Mouse (Mus musculus) left cerebral cortex, postnatal 10 days (tissue): ENCODE measurements around the gene Serping1. TPM values are rescaled to one million over a fixed set of nuclear protein-coding genes. Genes with fewer than 3 reads are reported as not detected.
"Not testable (repeated sequence)": the region's sequence is repeated elsewhere in the genome, so short reads cannot be mapped to it uniquely, and the experiment has no call there.

ENCODE experiments used
- DNase-seq, 2 experiments: peaks; one replicate each; pipeline ENCODE4 v3.0.0; 2021 to 2022; ENCODE audit warnings: low spot score in 2 of 2, mixed read lengths in 1 of 2; ENCODE audit errors: extremely low spot score in 1 of 2
- intact Hi-C: fragments of 180-260 bp; cut with DNase I; formaldehyde crosslinking; loops from one replicate; pipeline ENCODE4 v1.15.1; 2025
- total RNA-seq, 2 experiments: library from RNA; stranded (reverse); gene quantifications; 2 replicates each; pipeline ENCODE4 v1.2.3; 2021

The Serping1 gene
- total RNA-seq, 2 experiments from 2014 or later = 4.7 to 6.9 TPM

DNA sequence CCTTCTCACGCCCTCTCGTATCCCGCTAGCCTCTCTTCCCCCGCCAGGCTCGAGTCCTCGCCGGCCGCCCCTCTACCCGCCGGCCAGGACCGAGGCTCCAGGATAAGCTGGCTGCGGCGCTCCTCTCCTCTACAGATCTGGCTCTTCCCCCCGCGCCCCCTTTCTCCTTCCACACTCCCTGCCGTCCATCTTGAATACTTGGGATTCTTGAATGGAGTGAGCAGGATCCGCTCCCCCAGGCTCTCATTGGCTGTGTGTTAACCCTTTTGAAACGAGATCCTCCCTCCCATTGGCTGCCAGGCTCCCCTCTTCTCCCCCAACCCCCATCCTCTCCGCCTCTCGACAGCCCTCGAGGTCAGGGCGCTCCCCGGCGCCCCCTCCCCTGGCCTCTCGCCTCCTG is 31.7 kb downstream of the Serping1 start, which contains the start of gene Gm19426:
Gm19426 (minus strand) TSS at position 95 of the 400 bp plus-strand sequence.
- intact Hi-C loops = loop anchor here (5.0 kb wide), 1 partner anchor 54 kb away; the partner anchor contains the start of gene Ube2l6
- DNase-seq = peak; percentile 86 to 89

GRCm38 (mm10) chr2:84742451-84743283 is 32.6 kb downstream of the Serping1 start:
- intact Hi-C loops = loop anchor here (5.0 kb wide), 1 partner anchor 55 kb away; the partner anchor contains the start of gene Ube2l6
- peak in 1 of 2 experiments; percentile 74 for DNase-seq

DNA sequence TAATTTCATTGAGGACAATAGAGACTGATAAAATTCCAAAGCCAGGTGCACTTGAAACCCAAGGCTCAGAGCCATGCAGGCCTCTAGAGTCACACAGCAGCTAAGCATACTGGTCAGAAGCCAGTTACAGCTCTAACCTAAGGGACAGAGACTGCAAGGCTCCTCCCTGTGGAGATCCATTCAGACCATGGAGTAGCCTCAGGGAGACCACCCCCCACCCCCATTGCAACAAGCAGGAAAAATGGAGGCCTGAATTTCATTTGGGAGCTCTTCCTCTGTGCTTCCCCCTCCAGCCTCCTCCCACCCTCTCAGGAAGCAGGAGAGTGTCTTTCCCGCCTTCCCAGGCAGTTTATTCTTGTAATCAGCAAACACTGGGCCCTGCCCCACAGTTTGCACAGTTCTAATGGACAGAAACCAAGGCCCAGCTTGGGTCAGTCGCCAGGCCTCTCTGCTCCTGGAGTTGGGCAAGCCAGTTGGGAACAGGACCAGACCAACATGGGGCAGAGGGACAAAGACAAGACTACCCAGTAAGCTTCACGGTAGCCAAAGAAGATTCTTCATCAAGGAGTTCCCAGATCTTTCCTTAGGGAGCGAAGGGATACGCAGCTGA is 33.3 kb downstream of the Serping1 start:
- intact Hi-C loops = loop anchor here (5.0 kb wide), 1 partner anchor 55 kb away; the partner anchor contains the start of gene Ube2l6
- DNase-seq = no peak

- no peak for DNase-seq
- intact Hi-C loops = loop anchor here (5.0 kb wide), 1 partner anchor 57 kb away; the partner anchor contains the start of gene Ube2l6
Measured at GRCm38 (mm10) chr2:84740608-84741333, 34.5 kb downstream of the Serping1 start.

DNA sequence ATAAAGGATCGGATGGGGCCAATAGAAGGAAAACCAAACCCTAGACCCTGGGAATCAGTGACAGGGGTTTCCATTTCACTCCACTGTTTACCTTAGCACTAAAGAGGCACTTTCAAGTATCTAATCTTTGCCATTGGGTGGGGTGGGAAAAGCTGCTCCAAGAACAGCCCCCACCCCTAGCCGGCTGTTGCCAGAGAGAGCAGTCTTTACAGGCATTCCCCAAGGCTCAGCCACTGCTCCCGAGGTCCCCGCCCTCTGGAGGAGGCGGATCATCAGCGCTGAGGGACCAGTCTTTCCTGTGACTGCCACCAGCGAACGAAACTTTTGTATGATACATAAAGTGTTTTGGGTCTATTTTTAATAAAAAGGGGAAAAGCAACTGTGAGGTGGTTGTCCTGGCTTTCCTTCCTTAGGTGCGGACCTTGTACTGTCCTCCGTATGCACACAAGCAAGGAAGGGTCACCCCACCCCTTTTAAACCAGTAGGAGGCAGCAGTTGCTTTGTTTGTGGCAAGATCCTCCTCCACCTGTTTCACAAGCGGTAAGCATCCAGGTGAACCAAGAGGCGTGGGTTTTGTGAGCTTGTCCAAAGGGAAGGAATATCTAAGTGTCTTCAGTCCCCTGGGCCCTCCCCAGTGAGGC is 36.9 kb downstream of the Serping1 start:
- DNase-seq = peak in 1 of 2 experiments; percentile 41
- intact Hi-C loops = loop anchor here (10.0 kb wide), 1 partner anchor 306 kb away; the partner anchor contains the start of gene Tnks1bp1

GRCm38 (mm10) chr2:84737451-84737925 is 37.8 kb downstream of the Serping1 start:
- peak in 1 of 2 experiments; percentile 36 for DNase-seq
- intact Hi-C loops = loop anchor here (10.0 kb wide), 1 partner anchor 307 kb away; the partner anchor contains the start of gene Tnks1bp1

DNA sequence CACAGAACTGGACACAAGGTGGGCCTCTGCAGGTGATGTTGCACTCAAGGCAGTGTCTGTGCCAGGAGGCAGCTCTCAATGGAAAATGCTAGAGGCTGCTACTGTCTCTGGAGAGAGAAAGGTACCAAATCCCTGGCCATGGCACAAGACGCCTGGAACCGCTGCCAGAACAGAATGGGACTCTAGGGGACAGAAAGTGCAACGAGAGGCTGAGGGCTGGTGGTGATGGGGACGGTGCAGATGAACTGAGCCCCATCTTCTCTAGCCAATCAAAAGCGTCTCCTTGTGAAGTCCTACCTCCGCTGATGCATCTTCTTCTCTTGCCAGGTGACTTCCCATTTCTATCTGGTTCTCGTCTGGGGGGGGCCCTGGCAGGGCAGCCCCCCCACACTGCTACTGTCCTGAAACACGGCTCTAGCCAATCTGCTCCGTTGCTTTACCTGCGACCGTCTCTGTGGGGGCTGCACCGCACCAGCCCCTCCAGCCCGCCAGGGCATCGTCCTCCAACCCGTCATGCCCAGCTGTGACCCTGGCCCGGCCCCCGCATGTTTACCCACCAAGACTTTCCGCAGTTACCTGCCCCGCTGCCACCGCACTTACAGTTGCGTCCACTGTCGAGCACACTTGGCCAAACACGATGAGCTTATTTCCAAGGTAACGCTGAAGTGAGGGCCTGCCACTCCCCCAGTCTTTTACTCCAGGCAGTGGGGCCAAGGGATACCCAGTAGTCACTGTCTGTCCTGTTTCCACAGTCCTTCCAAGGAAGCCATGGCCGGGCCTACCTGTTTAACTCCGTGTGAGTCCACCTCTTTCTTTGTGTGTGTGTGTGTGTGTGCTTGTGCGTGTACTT is 38.7 kb downstream of the Serping1 start:
- intact Hi-C loops = loop anchor here (10.0 kb wide), 1 partner anchor 308 kb away; the partner anchor contains the start of gene Tnks1bp1
- no peak for DNase-seq

DNA sequence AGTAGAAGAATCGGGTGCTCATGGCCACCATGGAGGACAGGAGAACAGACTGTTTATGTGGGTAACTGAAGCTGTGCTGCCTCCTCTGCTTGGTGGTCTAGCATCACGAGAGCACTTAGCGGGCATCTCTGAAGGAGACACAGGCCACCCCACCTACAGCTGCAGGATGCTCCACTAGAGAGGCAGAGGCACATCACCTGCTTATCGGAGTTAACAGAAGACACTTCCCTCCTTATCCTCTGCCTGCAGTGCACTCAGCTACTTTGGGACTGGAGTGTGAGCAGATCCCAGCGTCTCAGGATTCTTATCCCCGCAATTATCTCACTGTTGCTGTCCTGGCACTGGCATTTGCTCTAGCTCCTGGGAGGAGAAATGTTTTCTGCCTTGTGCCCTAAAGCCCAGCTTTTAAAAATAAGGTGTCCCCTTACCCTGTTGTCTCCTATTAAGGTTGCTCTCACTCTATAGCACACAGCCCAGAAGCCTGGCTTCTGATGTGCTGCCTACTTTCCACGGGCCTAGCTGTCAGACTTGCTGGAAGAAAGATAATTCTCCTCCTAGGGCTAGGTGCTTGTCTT is 39.8 kb downstream of the Serping1 start:
- intact Hi-C loops = loop anchor here (10.0 kb wide), 1 partner anchor 309 kb away; the partner anchor contains the start of gene Tnks1bp1
- no peak for DNase-seq

- intact Hi-C loops = loop anchor here (10.0 kb wide), 1 partner anchor 310 kb away; the partner anchor contains the start of gene Tnks1bp1
- DNase-seq = no peak
Measured at GRCm38 (mm10) chr2:84734919-84735318, 40.3 kb downstream of the Serping1 start.

GRCm38 (mm10) chr2:84734351-84734864 is 40.8 kb downstream of the Serping1 start:
- intact Hi-C loops = loop anchor here (10.0 kb wide), 1 partner anchor 310 kb away; the partner anchor contains the start of gene Tnks1bp1
- peak in 1 of 2 experiments; percentile 37 for DNase-seq

DNA sequence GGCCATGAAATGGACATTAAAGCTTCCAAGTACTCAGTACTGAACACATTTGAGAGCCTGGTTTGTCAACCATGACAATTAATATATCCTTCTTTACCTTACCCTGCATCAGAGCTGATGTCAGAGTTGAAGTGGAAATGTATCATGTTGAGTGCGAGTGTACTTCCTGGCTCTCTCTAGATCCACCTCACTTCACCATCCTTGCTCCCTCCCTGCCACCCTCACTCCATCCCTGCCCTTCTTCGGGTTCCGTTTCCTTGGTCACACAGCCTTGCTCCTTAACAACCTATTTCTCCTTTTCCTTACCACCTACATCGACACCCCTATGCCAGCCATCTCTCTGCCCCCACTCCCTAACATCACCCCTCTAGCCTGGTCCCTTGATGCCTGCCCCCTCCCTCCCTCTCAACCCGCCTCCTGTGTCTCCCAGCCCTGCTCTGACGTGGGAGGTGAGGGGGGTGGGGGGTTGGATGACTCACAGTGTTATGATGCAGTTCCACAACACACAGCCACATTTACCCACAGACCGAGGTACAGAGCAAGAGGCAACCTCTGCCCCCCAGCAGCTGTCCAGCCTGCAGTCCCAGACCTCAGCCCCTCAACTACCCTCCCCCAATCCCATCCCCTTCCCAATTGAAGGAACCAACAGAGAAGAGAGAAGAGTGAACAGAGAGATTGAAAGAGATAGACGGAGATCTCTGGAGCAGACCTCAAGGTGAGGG is 41.5 kb downstream of the Serping1 start, which contains the start of gene Ypel4:
Ypel4 (plus strand) TSS at position 480 of the 722 bp plus-strand sequence.
- intact Hi-C loops = loop anchor here (10.0 kb wide), 1 partner anchor 311 kb away; the partner anchor contains the start of gene Tnks1bp1
- DNase-seq = peak in 1 of 2 experiments; percentile 64

- no peak for DNase-seq
- intact Hi-C loops = loop anchor here (10.0 kb wide), 1 partner anchor 312 kb away; the partner anchor contains the start of gene Tnks1bp1
Measured at GRCm38 (mm10) chr2:84732394-84732793, 42.9 kb downstream of the Serping1 start.

GRCm38 (mm10) chr2:84731206-84731605 is 44.0 kb downstream of the Serping1 start:
- intact Hi-C loops = loop anchor here (10.0 kb wide), 1 partner anchor 314 kb away; the partner anchor contains the start of gene Tnks1bp1
- DNase-seq = no peak

DNA sequence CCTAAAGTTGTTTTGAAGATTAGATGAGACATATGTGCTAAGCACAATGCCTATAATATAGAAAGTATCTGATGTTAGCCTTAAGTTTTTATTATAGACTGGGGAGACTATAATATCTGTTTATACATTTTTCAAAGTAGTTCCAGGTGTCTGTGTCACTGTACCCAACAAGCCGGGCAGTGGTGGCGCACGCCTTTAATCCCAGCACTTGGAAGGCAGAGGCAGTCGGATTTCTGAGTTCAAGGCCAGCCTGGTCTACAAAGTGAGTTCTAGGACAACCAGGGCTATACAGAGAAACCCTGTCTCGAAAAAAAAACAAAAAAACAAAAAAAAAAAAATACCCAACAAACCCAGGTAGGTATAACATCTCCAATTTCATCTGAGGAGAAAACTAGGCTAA is 47.1 kb downstream of the Serping1 start:
- DNase-seq, intact Hi-C loops: not testable (repeated sequence)

DNA sequence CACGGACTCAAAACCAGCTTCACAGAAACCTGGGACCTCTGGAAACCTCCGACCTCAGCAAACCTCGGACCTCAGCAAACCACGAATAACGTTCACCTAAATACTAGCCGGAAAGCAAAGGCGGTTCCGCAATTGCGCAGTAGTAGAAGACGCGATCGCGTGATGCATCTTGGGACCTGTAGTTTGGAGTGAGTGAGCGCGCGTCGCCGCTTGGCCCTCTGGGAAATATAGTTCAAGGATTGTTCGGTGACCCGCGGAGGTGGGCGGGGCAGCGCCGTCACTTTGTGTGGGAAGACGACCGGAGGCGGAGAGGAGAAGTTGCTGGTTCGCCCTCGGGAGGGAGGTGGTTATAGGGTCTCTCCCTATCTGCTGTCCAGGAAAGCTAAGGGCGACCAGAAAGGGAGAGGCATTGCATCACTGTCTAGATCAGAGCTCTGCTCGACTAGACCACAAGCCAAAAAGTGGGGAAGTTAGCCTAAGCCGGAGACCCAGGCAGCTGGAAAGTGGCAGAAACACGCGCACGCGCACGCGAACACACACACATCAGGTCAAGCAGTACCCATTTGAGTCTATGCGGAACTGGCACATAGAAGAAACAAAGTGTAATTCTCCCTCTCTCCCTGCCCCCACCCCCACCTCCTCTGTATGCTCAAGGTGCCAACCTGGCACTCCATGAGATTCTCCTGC is 47.9 kb downstream of the Serping1 start, which contains the start of gene Clp1:
Clp1 (minus strand) TSS at position 179 of the 687 bp plus-strand sequence.
- peak; percentile 95 to 97 for DNase-seq
- intact Hi-C loops = no loop called here
